Mouse (Mus musculus) urinary bladder, postnatal 25 days (tissue): ENCODE data around the gene Ttll11.

Experiments used
- DNase-seq: peaks from one replicate; pipeline ENCODE4 v3.0.0; 2022; ENCODE audit warnings: low spot score

Gene Ttll11

DNA sequence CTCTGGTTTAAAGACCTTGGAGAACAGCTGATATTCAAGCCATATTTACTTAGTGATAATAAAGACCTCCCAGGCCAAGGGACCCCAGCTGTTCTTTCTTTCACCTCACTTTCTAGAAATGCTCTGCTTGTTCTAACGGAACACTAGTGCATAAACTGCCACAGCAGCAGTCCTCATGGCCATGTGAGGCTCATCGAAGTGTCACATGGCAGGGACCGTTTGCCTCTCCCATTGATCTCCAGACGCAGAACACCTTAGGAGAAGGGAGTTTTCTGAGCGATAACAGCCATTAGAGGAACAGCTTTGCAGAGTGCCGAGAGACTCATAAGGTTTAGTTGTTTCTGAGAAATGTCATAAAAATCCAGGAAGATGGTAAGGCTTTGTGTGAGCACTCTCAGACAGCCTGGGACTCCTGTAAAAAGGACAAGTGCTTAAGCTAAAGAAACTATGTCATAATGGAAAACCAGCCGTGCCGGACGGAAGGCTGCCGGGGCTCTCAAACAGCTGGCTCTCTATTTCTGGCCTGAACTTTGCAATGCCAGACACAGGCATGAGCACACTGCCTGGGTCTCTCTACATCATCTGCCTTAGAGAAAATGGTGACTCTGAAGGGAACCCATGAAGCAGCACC lies 13.7 kb downstream of the Ttll11 start:
- DNase-seq: no peak

DNA sequence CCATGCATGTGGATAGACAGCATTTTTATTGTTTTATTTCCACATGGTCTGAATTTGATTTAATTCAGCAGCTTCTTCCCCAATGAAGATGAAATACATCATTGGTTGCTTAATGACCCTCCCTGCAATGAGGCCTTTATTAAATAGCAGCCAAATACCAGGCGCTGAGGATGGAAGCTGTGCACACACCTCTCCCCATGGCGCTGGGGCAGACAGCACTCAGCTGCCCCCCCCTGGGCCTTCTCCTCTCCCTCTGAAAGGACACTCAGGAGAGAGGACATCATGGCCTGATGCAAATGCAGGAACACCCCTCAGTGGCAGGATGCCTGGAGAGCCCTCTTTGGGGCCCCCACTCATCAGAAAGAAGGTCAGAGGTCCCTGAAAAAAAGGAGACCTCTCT lies 16.4 kb downstream of the Ttll11 start:
- no peak for DNase-seq

DNA sequence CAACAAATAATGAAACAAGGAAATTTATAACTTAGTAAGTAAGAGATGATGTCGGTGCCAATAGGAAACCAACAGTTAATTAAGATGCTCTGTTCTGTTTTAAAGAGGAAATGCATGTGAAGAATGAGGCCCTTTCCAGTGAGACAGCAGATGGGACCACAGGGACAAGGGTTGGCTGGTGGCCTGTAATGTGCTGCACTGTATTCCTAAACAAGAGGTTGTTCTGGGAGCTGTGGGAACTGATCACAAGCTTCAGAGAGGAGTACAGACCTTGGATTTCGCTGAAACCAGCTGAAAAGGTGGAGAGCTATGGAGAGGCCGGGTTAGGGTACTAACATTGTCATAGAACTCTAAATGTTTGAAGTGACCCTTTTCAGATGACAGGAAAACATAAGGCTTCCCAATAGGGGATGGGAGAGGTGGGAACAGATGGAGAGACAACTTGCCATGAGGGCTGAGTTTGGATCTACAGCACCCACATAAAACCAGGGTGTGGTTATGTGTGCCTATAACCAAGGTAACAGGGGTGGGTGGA lies 18.1 kb downstream of the Ttll11 start:
- DNase-seq: no peak

DNA sequence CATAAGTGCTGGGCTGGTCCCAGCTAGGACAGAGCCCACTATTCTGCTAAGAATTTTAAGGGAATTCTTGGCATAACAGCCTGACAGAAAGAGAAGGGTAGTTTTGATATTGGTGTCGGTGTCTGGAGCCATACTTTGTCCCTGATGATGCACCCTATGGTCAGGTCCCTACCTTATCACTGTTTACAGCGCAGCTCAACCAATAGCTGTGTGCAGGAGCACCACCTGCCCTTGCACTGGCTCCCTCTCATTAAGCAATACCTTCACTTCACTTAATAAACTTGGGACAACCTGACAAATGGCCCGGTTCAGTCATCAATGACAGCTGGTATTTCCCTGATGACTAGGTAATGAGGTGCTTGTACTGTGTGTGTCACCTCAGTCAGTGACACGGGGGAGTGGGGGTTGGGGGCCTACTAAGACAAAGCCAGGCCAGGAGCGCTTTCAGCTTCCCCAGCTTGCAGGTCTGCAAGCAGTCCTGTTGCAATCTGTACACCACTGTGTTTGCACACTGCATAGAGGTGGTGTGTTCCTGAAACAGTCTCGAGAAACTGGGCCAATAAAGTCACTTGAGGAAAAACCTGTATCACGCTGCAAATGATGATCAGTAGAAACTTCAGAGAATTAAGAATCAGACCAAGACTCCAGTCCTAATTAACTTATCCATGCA lies 22.1 kb downstream of the Ttll11 start:
- no peak for DNase-seq

DNA sequence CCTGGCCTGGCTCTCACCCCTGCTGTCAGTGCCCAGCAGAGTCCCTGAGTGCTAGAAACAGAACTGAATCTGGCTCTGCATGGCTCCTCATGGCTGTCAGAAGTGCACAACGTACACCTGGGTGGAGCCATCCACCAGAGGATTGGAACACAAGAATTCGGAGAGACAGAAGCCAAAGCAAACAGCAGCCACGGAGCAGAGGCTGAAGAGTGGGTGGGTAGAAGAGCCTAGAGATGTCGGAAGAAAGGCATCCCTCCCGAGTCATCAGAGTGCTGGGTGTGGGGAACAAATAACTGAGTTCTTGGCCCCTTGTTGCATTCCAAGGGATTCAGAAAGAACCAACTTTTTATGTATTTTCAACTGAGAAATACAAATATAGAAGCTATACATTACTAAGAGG lies 24.5 kb downstream of the Ttll11 start:
- DNase-seq: no peak

DNA sequence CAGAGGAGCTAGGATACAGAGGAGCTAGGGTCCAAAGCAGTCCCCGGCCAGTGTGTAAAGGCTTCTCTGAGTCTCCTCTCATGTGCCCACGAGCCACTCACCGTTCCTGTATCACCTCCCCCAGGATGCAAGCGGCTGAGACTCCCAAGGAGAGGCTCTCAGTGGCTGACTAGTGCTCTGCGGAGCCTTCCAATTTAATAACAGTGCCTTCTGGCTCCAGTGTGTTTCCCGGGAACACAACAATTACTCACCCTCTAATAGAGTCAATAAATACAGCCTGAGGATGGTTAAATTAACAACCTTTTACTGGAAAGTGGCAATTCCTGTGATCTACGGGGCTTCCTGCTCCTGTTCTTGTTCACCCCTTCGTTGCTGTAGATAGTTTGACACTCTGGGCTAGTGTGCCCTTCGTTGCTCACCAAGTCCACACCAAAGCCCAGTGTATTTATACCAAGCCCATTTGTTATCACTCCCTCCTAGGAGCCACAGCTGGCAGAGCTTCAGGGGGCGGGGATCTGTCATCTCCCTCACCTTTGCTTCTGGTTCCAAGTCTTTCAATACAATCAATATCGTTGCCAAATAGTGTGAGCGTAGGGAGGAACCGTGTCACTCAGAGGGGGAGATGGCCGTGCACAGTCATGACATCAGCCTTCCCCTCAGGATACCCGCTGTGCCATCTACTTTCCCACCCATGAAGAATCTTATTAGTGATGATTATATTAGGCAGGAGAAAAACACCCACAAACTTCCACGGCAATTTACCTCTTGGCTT lies 27.3 kb downstream of the Ttll11 start:
- DNase-seq: no peak

DNA sequence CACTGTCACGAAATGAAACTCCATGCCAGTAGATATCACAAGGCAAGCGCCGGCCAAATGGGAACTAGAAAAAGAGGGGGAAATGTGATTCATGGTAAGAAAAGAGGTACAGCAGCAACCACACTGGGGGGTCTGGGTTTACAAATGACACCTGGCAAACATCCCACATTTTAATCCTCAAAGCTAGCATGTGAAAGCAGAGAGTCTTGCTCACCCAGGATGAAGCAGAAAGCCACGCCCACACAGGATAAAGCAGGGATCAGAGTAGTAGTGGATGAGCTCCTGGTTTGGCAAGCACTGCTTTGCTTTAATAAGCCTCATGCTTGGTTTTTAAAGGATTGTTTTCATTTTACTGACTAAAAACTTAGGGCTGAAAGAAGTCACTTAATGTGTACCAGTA lies 34.8 kb downstream of the Ttll11 start:
- DNase-seq: no peak

DNA sequence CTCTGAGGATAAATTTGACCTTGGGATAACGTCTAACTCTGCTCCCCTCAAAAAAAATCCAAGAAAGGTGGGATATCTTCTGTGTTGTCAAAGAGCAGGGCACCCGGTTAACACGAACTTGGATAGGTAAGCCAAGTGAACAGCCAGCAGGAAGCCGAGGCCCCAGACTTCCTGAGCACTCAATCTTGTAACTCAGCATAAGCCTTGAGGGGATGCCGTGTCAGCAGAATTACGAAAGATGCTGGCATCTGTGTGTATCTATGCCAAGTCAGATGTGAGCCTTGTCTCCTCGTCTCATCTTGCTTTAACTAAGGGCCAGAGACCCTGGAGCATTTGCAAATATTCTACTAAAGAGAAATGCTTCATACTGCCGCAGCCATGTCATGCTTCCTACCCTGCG lies 36.8 kb downstream of the Ttll11 start:
- no peak for DNase-seq

DNA sequence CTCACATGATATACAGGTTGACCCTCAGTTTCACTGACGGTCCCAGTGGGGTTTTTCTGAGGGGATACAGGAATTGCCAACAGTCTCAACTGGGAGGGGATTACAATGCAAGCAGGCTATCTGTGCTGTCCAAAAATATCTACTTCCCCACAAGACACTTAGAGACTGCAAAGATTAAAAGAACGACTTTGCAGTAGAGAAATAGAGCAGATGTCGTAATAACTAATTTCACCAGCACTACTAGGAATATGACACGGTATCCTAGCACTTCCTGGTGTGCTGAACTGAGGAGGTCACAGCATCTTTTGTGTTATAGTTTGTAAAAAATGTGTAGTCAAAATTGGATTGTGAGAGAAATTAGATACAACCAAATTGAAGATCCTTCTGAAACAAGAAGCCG lies 44.7 kb downstream of the Ttll11 start:
- no peak for DNase-seq

DNA sequence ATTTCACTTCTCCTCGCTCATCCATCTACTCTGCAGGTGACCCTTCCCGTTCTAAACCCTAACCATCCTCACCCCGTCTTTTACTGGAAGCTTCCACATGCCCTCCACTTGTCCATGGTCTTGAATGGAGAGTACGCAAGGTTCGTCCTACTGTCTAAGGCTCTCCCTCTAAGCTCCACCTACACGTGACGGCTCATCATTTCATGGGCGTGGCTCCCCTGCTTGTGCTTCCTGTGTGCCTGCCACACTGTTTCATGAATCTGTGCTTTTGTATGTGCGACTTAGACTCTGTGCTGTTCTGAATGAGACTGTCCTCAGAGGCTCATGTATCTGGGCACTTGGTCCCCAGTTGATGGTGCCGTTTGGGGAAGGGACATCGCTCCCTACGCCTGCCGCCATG lies 46.6 kb downstream of the Ttll11 start:
- DNase-seq: no peak

DNA sequence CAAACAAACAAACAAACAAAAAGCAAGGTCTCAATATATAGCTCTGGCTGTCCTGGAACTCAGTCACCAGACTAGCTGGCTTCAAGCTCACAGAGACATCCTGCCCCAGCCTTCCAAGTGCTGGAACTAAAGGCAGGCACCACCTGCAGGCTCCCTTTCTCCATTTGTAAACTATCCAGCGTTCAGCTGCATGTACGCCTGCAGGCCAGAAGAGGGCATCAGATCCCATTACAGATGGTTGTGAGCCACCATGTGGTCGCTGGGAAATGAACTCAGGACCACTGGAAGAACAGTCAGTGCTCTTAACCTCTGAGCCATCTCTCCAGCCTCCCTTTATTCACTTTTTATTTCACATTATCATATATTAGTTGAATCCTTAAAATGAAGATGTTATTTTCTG lies 48.1 kb downstream of the Ttll11 start:
- no peak for DNase-seq

DNA sequence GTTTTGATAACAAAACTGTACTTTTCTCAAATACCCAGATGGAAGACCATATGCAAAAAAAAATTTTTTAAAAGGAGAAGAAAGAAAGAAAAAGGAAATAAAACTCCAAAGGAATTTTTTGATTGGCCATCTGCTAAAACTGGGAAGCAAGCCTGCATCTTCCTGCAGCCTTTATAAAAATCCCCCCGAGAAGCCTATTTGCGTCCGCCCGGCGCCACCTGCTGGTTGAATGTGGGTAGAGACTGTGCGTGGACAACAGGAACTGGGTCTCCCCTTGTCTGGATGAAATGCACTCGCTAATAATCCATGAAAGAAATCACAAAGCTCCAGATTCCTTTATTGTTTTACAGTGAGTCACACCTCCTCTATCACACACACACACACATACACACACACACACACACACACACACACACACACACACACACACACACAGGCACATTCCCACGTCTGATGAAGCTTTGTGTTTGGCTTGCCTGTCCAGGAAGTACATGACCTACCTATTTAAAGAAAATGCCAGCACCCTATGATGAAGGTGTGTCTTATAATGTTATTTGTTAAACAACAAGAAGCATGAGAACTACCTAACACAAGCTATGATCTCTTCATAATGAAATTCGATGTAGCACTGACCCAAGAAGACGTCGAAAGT lies 49.1 kb downstream of the Ttll11 start:
- DNase-seq: peak; percentile 80

DNA sequence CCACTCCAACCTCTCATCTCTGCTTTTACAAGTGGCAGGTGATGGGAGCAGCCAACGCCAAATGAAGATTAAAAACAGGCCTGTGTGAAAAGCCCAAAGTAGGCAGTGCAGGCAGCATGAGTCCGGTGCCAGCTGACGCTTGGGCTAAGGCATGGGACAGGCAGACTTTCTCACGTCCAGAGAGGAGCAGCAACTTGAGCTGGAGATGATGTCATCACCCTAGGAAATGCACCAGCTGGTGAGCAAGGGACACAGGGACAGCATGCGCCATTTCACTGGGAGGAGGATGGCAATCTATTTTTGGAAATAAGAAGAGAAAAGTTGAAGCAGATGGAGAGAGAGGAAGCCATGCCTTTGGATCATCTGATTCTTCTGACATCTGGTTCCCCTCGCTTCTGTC lies 51.6 kb downstream of the Ttll11 start:
- no peak for DNase-seq

DNA sequence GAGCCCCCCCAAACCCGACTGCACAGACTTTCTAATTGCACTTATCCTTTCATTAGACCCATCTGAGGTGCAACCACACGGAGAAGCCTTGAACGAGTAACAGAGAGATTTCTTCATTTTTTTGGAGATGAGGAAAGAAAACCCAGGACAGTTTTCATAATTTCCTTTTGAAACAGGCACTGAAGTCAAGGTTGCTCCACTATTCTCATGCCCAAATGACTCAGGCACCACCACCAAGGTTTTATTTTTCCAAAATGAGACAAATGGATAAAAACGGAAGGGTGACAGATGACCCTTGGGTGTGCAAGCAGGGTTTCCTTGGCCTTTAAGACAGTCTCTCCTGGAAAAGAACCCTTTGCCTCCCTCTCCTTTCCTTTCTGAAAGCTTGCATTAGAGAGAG lies 54.8 kb downstream of the Ttll11 start:
- DNase-seq: no peak

DNA sequence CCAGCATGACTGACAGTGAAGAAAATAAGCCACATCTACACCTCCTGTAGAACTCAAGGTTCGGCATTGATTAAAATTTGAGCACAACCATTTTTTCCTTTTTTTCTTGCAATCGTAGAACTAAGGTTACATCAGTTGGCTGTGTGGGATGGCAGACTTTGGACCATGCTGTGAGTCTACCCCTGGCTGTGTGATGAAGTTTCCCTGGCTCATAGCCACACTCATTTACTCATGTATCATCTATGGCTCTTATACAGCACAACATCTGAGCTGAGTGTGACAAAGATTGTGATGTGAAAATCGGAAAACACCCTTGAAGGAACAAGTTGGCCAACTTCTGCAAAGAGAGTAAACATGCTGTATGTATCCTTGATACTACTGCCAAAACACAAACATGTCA lies 56.8 kb downstream of the Ttll11 start:
- DNase-seq: no peak

DNA sequence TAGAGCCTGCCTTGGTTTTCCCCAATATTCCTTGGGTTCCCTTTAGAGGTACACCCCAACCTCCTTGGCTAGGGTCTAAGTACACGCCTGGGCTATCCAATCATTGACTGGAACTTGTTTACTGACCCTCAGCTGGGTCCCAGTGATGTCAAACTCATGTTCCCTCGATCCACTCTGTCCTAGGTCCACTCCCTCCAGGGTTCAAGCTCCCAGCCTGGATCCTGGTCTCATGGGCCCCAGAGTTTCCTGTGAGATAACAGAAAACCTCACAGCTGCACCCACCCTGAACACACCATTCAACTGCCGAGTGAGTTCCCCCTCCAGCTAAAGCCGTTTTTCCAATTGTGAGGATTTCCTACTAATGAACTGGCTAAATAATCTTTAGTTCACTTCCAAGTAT lies 67.6 kb downstream of the Ttll11 start:
- no peak for DNase-seq

DNA sequence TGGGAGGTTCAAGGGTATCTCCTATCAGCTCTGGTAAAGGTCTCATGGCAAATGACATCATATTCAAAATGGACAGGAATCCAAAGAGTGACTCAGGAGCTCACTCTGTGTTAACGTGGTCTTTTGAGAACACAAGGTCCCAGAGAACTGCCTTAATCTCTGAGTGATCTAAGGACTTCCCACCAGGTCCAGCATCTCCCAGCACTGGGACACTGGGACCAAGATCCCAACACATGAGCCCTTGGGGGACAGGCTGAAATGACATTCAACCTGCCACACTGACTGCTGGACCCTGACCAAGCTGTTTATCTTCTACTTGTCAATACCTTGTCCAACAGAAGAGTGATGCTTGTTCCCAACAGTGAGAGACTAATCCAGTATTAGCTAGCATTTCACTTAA lies 68.0 kb downstream of the Ttll11 start:
- DNase-seq: no peak

DNA sequence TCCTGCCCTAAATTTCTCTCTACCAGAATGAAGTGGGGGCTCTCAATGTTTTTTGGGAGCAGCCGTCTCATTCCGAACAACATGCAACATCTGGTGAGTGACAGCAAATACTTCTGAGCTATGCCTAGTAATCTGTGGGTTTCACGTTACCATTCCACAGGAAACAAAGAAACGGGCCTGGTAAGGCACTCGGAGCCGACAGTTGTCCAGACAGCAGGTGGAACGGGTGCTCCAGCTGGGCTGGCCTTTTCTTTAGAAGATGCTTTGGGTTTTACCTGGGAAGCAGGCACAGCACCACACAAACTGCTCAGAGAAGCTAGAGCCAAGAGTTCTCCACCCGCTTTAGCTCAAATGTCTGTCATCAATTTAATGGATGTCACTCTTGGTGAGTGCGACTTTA lies 69.0 kb downstream of the Ttll11 start:
- DNase-seq: no peak

DNA sequence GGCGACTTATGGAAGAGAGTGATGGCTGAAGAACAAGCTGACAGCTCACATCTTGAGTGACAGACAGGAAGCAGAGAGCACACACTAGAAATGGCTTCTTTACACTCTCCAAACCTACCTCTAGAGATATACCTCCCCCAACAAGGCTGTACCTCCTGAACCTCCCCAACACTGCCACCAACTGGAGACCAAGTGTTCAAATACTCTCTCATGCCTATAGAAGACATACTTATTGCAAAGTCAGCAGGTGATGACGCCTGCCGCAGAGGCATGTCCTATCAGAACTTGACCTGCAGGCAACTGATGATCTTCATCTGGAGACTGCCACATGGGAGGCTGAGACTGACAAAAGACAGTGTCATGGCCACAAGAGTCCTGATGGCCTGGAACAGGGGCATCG lies 70.4 kb downstream of the Ttll11 start:
- DNase-seq: no peak

DNA sequence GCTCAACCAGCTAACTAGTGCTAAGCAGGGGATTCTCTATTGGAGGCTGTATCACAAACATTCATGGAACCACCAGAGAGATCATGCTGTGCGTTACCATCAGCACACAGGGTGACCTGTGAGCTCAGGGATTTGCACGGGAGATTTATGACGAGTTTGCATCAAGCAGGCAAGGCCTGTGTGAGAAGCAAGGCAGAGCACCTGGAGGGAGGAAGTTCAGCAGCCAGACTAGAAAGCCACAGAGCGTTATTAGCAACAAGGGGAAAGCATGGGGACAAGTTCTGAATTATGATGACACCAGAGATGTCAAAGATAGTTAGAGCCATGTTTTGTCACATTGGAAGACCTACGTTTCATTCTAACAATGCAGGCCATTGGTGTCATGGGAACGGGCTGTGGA lies 72.1 kb downstream of the Ttll11 start:
- no peak for DNase-seq

DNA sequence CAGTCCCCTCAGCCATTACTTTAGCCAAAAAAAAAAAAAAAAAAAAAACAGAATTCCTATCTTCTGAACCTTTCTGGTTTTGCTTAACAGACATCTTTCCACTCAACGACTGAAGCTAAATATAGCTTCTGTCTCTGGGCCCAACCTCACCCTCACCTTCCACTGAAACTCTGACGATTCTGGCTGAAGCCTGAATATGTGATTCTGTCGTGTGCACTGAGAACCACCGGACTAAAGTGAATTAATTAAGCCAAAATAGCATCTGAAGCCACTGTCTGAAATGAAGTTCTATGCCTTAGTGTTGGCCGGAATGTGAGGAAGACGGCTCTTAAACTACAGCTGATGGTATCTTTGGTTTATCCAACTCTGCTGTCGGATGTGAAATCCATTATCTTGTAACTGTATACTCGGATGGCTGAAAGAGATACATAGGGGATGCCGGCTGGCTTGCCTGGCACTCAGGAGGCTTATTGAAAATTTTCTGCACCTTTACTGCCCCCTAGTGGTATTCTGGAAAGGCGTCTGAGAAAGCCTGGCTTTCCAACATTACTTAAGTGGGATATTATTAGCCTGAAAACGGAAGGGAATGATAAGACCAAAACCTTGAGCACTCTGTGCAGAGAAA lies 73.4 kb downstream of the Ttll11 start:
- DNase-seq: peak; percentile 40

DNA sequence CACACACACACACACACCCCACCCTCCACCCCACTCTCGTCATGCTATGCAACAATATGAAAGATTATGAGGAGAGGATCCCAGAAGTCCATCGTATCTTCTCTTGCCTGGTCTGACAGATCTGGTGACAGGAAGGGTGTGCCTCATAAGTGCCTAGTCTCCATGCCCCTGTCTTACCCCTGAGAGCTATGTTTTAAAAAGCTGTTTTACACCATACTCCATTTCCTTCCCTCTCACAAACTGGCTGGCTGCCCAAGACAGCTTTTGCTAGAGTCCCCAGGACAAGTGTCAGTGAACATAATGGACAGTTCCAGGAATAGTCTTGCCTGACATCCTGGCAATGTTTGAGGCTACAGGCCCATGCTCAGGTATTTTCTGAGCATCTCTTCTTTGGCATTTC lies 78.9 kb downstream of the Ttll11 start:
- DNase-seq: no peak
